Mouse (Mus musculus): ENCODE measurements around the gene Akt1s1. TPM values are rescaled to one million over a fixed set of nuclear protein-coding genes. Genes with fewer than 3 reads are reported as not detected.

The Akt1s1 gene
- polyA plus RNA-seq, 1 experiment from 2014 or later: 116 TPM

DNA sequence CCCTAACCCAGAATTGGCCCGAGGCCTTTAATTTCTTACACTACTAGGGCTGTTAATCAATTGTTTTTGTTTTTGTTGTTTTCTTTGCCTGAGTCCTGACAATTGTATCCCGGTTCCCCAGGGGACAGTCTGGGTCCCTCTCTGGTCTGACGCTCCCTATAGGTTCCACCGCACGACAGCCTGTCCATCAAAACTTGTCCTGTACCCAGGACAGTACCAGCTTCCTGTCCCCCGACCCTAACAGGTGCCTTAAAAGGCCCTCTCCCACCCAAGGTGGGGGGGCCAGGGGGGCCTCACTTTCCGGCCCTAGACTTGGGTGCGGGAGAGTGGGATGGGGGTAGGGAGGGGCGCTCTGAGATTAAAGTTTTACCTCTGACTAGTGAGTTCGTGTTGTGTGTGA is 6.2 kb downstream of the Akt1s1 start:
- Histone ChIP-seq H3K4me2 (replicated peaks) (peak overlapping the region; percentile 74), H3K4me3 (peak overlapping the region; percentile 44), H3K4me1 (peaks cover 42% of the 10 kb centered on the region), H3K9ac (peak overlapping the region; percentile 54), H3K27me3 (no peaks in the 10 kb centered on the region), H3K36me3 (peaks cover 13% of the 10 kb centered on the region; the same call in 1 of the 2 replicates), H3K27ac (peak overlapping the region; percentile 89), H3K9me3 (no peaks in the 10 kb centered on the region)
- no peak for ATAC-seq (ENCODE audit: insufficient number of reproducible peaks, insufficient read depth, low FRiP score, low TSS enrichment)
- 43% methylated on average over 10 of the region's 10 CpGs for WGBS

GRCm38 (mm10) chr7:44856265-44856916 is 7.6 kb downstream of the Akt1s1 start:
- ATAC-seq (ENCODE audit: insufficient number of reproducible peaks, insufficient read depth, low FRiP score, low TSS enrichment): no peak
- Histone ChIP-seq H3K27ac (peak overlapping the region; percentile 92), H3K4me3 (peak overlapping the region; percentile 75), H3K4me2 (replicated peaks) (peak overlapping the region; percentile 80), H3K27me3 (no peaks in the 10 kb centered on the region), H3K4me1 (peaks cover 40% of the 10 kb centered on the region), H3K9me3 (no peaks in the 10 kb centered on the region), H3K36me3 (peaks cover 12% of the 10 kb centered on the region; the same call in 1 of the 2 replicates), H3K9ac (no peak overlapping the region)
- 61% methylated on average over 9 of the region's 9 CpGs for WGBS

- ATAC-seq (ENCODE audit: insufficient number of reproducible peaks, insufficient read depth, low FRiP score, low TSS enrichment): peak; percentile 8; the same call in 1 of the 2 replicates
- H3K9ac ChIP-seq: peak within 1 kb of the TSS; percentile 78
- peak within 1 kb of the TSS; percentile 92 for H3K27ac ChIP-seq
- no peaks in the 10 kb centered on the region for H3K9me3 ChIP-seq
- H3K4me1 ChIP-seq: peaks cover 40% of the 10 kb centered on the region
- H3K27me3 ChIP-seq: no peaks in the 10 kb centered on the region
- peak within 1 kb of the TSS; percentile 80 for H3K4me2 ChIP-seq (replicated peaks)
- peak within 1 kb of the TSS; percentile 75 for H3K4me3 ChIP-seq
- peaks cover 17% of the 10 kb centered on the region for H3K36me3 ChIP-seq
- WGBS: under 1% methylated on average over 32 of the region's 32 CpGs
Measured at GRCm38 (mm10) chr7:44857042-44857552, 8.3 kb downstream of the Akt1s1 start, which contains the start of gene Pnkp. TSS of gene Pnkp (plus strand) at chr7:44857139.

DNA sequence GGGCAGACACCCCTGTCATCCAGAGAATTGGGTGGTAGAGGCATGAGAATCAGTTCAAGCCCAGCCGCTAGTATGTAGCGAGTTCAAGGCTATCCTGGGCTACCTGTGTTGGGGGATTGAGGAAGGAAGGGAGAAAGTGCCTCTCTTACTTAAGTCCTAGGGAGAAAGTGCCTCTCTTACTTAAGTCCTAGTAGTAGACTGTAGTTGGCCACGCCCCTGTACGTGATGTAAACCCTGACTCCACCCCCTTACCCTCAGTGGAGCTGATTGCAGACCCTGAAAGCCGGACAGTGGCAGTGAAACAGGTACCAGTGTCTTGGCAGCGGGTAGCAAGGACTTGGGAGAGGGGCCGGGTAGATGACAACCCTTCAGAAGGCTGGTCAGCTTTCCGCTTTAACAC is 9.1 kb downstream of the Akt1s1 start:
- H3K9me3 ChIP-seq: no peaks in the 10 kb centered on the region
- 30% methylated on average over 8 of the region's 8 CpGs for WGBS
- peak overlapping the region; percentile 80 for H3K4me2 ChIP-seq (replicated peaks)
- peaks cover 18% of the 10 kb centered on the region for H3K36me3 ChIP-seq
- peak overlapping the region; percentile 92; the same call in 1 of the 2 replicates for H3K27ac ChIP-seq
- peaks cover 34% of the 10 kb centered on the region for H3K4me1 ChIP-seq
- ATAC-seq (ENCODE audit: insufficient number of reproducible peaks, insufficient read depth, low FRiP score, low TSS enrichment): no peak
- no peaks in the 10 kb centered on the region for H3K27me3 ChIP-seq
- H3K4me3 ChIP-seq: peak overlapping the region; percentile 75
- peak overlapping the region; percentile 78 for H3K9ac ChIP-seq

- 91% methylated on average over 11 of the region's 11 CpGs for WGBS
- Histone ChIP-seq H3K4me2 (replicated peaks) (no peak overlapping the region), H3K36me3 (peaks cover 36% of the 10 kb centered on the region), H3K4me3 (no peak overlapping the region), H3K9ac (no peak overlapping the region), H3K4me1 (peaks cover 30% of the 10 kb centered on the region), H3K27ac (no peak overlapping the region), H3K27me3 (no peaks in the 10 kb centered on the region), H3K9me3 (no peaks in the 10 kb centered on the region)
- ATAC-seq (ENCODE audit: insufficient number of reproducible peaks, insufficient read depth, low FRiP score, low TSS enrichment): no peak
Measured at GRCm38 (mm10) chr7:44859896-44860295, 11.1 kb downstream of the Akt1s1 start.

- no peak for ATAC-seq (ENCODE audit: insufficient number of reproducible peaks, insufficient read depth, low FRiP score, low TSS enrichment)
- no peaks in the 10 kb centered on the region for H3K9me3 ChIP-seq
- H3K27me3 ChIP-seq: no peaks in the 10 kb centered on the region
- H3K36me3 ChIP-seq: peaks cover 45% of the 10 kb centered on the region
- WGBS: 63% methylated on average over 22 of the region's 22 CpGs
- H3K4me2 ChIP-seq (replicated peaks): no peak overlapping the region
- peaks cover 36% of the 10 kb centered on the region for H3K4me1 ChIP-seq
- H3K27ac ChIP-seq: peak overlapping the region; percentile 43; the same call in 1 of the 2 replicates
- H3K4me3 ChIP-seq: no peak overlapping the region
- no peak overlapping the region for H3K9ac ChIP-seq
Measured at GRCm38 (mm10) chr7:44860576-44861428, 12.0 kb downstream of the Akt1s1 start.

GRCm38 (mm10) chr7:44861429-44861816 is 12.6 kb downstream of the Akt1s1 start:
- peaks cover 40% of the 10 kb centered on the region for H3K4me1 ChIP-seq
- H3K4me3 ChIP-seq: no peak overlapping the region
- H3K4me2 ChIP-seq (replicated peaks): no peak overlapping the region
- no peak overlapping the region for H3K9ac ChIP-seq
- ATAC-seq (ENCODE audit: insufficient number of reproducible peaks, insufficient read depth, low FRiP score, low TSS enrichment): no peak
- H3K27me3 ChIP-seq: no peaks in the 10 kb centered on the region
- H3K9me3 ChIP-seq: no peaks in the 10 kb centered on the region
- peak overlapping the region; percentile 43; the same call in 1 of the 2 replicates for H3K27ac ChIP-seq
- 80% methylated on average over 14 of the region's 14 CpGs for WGBS
- peaks cover 52% of the 10 kb centered on the region for H3K36me3 ChIP-seq

DNA sequence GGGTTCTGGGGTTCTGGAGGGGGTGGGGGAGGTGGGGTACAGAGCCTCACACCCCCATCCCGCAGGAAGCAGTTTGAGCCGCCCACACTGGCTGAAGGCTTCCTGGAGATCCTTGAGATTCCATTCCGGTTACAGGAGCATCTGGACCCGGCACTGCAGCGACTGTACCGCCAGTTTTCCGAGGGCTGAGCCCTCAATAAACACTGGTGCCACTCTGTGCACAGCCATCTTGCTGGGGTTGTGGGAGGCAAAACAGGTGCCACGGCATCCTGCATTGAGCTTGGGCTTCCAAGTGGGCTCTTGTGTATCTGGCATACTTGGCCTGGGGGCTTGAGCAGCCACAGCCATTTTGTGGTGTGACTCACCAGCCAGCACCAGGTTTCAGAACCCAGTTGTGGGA is 13.6 kb downstream of the Akt1s1 start:
- Histone ChIP-seq H3K36me3 (peaks cover 60% of the 10 kb centered on the region), H3K4me3 (no peak overlapping the region), H3K4me2 (replicated peaks) (no peak overlapping the region), H3K27me3 (no peaks in the 10 kb centered on the region), H3K4me1 (peaks cover 47% of the 10 kb centered on the region), H3K9me3 (no peaks in the 10 kb centered on the region), H3K9ac (no peak overlapping the region), H3K27ac (no peak overlapping the region)
- no peak for ATAC-seq (ENCODE audit: insufficient number of reproducible peaks, insufficient read depth, low FRiP score, low TSS enrichment)
- WGBS: 86% methylated on average over 8 of the region's 8 CpGs

GRCm38 (mm10) chr7:44863210-44863609 is 14.4 kb downstream of the Akt1s1 start:
- H3K9ac ChIP-seq: no peak overlapping the region
- H3K4me1 ChIP-seq: peaks cover 49% of the 10 kb centered on the region
- no peak for ATAC-seq (ENCODE audit: insufficient number of reproducible peaks, insufficient read depth, low FRiP score, low TSS enrichment)
- H3K27me3 ChIP-seq: no peaks in the 10 kb centered on the region
- H3K27ac ChIP-seq: no peak overlapping the region
- no peaks in the 10 kb centered on the region for H3K9me3 ChIP-seq
- WGBS: 91% methylated on average over 14 of the region's 14 CpGs
- peaks cover 60% of the 10 kb centered on the region for H3K36me3 ChIP-seq
- H3K4me2 ChIP-seq (replicated peaks): no peak overlapping the region
- H3K4me3 ChIP-seq: no peak overlapping the region

- H3K4me1 ChIP-seq: peaks cover 46% of the 10 kb centered on the region
- no peak overlapping the region for H3K4me3 ChIP-seq
- 85% methylated on average over 11 of the region's 11 CpGs for WGBS
Measured at GRCm38 (mm10) chr7:44863982-44864494, 15.2 kb downstream of the Akt1s1 start.

More at GRCm38 (mm10) chr7:44863982-44864494, 15.2 kb downstream of the Akt1s1 start:
- no peak overlapping the region for H3K27ac ChIP-seq
- H3K9me3 ChIP-seq: no peaks in the 10 kb centered on the region
- no peak for ATAC-seq (ENCODE audit: insufficient number of reproducible peaks, insufficient read depth, low FRiP score, low TSS enrichment)
- H3K9ac ChIP-seq: no peak overlapping the region
- H3K4me2 ChIP-seq (replicated peaks): no peak overlapping the region
- H3K27me3 ChIP-seq: no peaks in the 10 kb centered on the region
- H3K36me3 ChIP-seq: peaks cover 60% of the 10 kb centered on the region
